Mouse (Mus musculus): ENCODE measurements around the gene Tspan13.
A peak's percentile ranks its signal among the peaks of the same experiment; 100 is the strongest.

Tspan13 gene

DNA sequence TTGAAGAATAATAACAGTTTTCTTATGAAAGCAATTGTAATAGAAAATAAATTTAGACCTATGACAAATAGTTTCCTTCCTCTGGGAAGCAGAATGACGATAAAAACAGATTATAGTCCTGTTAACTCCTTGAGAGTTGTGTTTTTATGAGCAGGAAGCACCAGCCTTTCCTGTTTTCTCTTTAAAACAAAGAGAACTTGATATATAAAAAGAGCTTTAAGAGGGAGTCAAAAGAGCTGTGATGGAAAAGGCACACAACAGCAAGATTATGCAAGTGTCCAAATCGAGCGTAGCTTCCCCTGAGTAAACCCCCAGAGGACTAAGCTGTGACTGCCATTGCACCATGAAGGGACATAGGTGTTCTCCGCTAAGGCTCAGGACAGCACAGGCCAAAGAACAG is 9.9 kb downstream of the Tspan13 start:
- no peak for DNase-seq (ENCODE audit: low read depth in 1 of 2, low spot score in 2 of 2)

GRCm38 (mm10) chr12:36030660-36031363 is 11.5 kb downstream of the Tspan13 start:
- no peak for DNase-seq (ENCODE audit: low read depth in 1 of 2, low spot score in 2 of 2)

DNA sequence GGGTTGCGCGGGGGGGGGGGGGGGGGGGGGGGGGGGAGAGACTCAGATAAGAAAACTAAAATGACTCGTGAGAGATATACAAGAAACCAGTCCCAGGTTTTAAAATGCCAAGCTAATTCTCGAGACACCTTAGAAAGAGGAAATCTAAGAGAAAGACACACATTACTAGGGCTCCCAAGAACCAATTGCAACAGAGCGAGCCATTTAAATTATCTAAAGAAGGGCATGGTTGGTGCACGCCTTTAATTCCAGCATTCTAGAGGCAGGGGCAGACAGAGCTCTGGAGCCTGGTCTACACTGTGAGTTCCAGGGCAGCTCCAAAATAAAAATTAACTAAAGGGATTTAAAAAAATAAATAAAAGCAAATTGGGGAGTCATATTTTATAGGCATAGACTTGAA is 12.6 kb downstream of the Tspan13 start:
- no peak for DNase-seq (ENCODE audit: low read depth in 1 of 2, low spot score in 2 of 2)

DNA sequence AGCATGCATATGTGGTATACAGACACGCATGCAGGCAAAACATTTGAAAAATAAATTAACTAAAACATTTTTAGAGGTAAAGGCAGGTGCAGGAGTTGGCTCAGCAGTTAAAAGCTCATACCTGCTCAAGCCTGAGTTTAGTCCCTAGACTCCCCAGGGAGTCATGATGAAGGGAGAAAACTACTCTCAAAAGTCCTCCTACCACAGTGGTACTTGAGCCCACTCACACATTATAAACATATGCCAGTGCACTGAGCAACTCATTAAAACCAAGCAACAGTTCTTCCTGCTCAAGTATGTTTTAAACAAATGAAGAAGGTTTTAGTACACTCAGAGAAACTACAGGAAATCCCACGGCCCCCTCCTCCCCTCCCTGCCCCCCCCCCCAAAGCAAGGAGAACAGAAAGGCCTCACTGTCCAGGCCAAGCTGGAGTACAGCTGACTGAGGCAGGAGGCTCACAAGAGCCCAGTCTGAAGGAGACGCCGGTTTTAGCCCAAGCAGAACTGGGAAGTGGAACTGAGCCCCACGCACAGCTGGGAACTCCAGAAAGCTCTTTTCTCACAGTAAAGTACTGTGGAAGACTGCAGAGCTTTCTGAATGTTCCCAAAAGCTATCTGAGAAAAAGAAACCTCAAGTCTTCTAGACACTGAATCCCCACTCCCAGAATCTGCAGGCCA is 13.2 kb downstream of the Tspan13 start:
- DNase-seq (ENCODE audit: low read depth in 1 of 2, low spot score in 2 of 2), result peak in 1 of 2 experiments; percentile 37

DNA sequence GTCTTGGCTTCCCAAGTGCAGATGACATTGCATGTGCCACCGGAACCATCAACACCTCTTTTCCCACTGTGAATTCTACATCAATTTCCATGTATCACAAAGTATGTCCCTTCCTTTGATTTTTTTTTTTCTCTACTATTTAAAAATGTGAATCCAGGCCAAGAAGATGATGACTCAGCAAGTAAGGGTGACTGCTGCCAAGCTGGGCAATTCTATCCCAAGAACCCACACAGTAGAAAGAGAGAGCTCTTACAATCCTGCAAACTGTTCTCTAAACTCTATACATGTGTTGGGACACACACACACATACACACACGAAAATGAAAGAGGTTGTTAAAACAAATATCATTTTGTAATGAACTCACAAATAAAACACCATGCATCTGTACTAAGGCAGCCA is 15.1 kb downstream of the Tspan13 start:
- DNase-seq (ENCODE audit: low read depth in 1 of 2, low spot score in 2 of 2), result no peak

- no peak for DNase-seq (ENCODE audit: low read depth in 1 of 2, low spot score in 2 of 2)
Measured at GRCm38 (mm10) chr12:36026126-36026525, 16.2 kb downstream of the Tspan13 start.

DNA sequence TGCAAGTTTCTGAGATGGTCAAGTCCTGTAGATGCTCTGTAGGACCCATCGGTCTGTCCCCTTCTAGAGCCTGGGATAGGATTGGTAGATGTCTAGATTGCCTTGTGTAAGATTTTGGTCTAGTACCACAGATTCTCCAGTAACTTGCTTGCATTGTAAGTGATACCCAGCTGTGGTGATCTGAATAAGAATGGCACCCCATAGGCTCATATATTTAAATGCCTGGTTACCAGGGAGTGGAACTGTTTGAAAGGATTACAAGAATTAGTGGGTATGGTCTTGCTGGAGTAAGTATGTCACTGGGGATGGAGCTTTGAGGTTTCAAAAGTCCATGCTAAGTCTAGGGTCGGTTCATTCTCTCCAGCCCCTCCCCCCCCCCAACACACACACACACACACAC is 21.6 kb downstream of the Tspan13 start:
- no peak for DNase-seq (ENCODE audit: low read depth in 1 of 2, low spot score in 2 of 2)

DNA sequence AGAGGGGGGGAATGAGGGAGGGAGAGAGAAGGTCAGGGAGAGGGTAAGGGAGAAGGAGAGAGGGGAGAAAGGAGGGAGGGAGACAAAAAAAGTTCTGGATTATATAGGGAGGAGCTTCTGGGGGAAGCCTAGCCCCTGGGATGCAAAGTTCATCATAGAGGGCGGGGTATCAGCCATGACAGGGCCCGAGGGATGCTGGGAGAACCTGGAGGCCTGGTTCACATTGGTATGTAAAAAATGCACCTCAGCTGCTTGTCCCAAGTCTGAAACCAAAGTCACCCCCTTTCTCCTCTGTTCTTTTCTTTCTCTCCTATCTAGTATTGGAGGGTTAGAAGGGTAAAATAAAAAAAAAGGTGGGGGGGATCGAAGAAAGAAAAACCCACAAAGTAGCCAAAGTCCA is 22.2 kb downstream of the Tspan13 start:
- no peak for DNase-seq (ENCODE audit: low read depth in 1 of 2, low spot score in 2 of 2)

GRCm38 (mm10) chr12:36019572-36019971 is 22.7 kb downstream of the Tspan13 start:
- DNase-seq (ENCODE audit: low read depth in 1 of 2, low spot score in 2 of 2), result no peak

DNA sequence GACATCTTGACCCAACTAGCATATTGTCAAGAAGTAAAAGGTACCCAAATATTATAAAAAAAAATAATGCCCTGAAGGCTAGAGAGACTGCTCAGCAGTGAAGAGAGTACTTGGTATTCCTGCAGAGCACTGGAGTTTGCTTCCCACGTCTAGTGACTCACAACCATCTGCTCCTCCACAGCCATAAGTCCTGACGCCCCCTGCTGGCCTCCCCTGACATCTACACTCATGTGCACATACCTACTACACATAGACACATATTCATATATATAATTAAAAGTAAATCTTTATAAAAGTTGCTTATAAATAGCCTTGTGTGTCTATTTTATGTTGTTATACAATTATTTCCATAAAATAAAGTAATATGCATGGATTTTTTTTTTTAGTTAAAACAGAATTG is 24.5 kb downstream of the Tspan13 start:
- no peak for DNase-seq (ENCODE audit: low read depth in 1 of 2, low spot score in 2 of 2)

DNA sequence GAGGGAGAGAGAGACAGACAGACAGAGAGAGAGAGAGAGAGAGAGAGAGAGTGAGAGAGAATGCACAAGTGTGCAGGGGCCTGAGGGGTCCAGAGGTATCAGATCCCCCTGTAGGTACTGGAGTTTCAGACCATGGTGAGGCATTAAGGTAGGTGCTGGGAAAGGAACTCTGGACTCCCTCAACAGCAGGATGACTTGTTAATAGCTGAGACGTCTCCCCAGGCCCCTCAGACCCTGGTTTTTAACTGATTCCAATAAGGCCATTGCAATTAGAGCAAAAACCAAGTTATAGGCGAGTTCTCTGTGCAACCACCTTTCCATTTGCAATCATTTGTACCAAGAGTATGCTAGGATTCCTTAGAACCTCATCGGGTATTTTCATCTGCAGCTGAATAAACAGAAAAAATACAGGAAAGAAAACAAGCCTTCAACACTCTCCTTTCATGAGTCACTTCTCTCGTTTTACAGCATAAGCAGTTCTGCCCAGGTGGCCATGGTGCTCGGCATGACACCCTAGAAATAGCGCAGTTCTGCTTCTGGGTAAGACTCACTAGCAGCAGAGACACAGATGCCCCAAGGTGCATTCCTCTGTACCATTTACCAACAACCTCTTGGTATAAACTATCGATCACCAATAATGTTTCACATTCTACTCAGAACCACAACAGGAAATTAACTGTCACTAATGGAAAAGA is 28.9 kb downstream of the Tspan13 start:
- DNase-seq (ENCODE audit: low read depth in 1 of 2, low spot score in 2 of 2), result no peak

GRCm38 (mm10) chr12:36008364-36009047 is 33.8 kb downstream of the Tspan13 start:
- DNase-seq (ENCODE audit: low read depth in 1 of 2, low spot score in 2 of 2), result no peak

GRCm38 (mm10) chr12:36007581-36007980 is 34.7 kb downstream of the Tspan13 start:
- no peak for DNase-seq (ENCODE audit: low read depth in 1 of 2, low spot score in 2 of 2)

GRCm38 (mm10) chr12:36004714-36005113 is 37.6 kb downstream of the Tspan13 start:
- DNase-seq (ENCODE audit: low read depth in 1 of 2, low spot score in 2 of 2), result no peak

GRCm38 (mm10) chr12:35995799-35996198 is 46.5 kb downstream of the Tspan13 start:
- no peak for DNase-seq (ENCODE audit: low read depth in 1 of 2, low spot score in 2 of 2)

DNA sequence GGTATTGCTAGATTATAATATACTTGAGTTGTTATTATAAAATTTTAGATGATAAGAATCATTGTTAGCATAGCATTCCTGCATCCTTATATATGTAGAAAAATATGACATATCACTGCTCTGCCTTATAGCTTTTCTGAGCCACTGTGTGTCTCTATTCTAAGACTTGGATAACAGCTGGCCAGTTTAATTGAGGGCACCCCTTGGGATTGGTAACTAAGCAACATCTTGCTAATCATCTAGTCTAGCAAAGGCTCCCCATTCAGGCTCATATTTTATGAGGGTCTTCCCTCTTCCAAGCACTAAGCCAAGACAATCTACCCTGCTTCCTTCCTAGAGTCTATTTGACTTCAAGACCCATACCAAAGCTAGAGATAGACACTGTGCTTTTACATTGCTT is 48.2 kb downstream of the Tspan13 start:
- no peak for DNase-seq (ENCODE audit: low read depth in 1 of 2, low spot score in 2 of 2)

GRCm38 (mm10) chr12:35993583-35993982 is 48.7 kb downstream of the Tspan13 start:
- no peak for DNase-seq (ENCODE audit: low read depth in 1 of 2, low spot score in 2 of 2)

- no peak for DNase-seq (ENCODE audit: low read depth in 1 of 2, low spot score in 2 of 2)
Measured at GRCm38 (mm10) chr12:35992711-35993110, 49.6 kb downstream of the Tspan13 start, which contains the start of gene Agr2. Gene Agr2, plus strand, starts transcription at chr12:35992907.

DNA sequence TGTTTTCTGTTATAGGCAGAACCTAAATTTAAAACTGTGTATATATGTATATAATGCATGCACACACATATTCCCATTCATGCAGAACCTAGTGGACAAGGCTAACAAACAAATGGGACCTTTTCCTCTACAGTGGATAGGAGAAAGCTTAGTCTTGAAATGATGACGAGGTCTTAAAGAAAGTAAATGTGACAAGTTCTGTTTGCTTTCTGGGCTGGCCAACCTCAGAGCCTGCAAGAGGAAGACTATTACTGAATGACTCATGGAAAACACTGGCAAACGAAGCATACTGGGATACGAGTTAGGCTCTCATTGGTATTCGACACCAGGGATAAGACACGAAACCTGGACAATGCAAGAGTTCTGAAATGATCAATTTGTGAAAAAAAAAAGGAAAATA is 57.6 kb downstream of the Tspan13 start:
- DNase-seq (ENCODE audit: low read depth in 1 of 2, low spot score in 2 of 2), result no peak

GRCm38 (mm10) chr12:35983472-35983871 is 58.8 kb downstream of the Tspan13 start:
- peak; percentile 23 to 42 for DNase-seq (ENCODE audit: low read depth in 1 of 2, low spot score in 2 of 2)

- no peak for DNase-seq (ENCODE audit: low read depth in 1 of 2, low spot score in 2 of 2)
Measured at GRCm38 (mm10) chr12:35981732-35982360, 60.5 kb downstream of the Tspan13 start.
